Mouse (Mus musculus): ENCODE results near the gene Agpat4. TPM values are rescaled to one million over a fixed set of nuclear protein-coding genes. Genes with fewer than 3 reads are reported as not detected.

The Agpat4 gene
- total and polyA plus RNA-seq, 2 experiments from 2014 or later = 52.9 to 53.5 TPM

- peaks cover 14% of the 10 kb centered on the region; the same call in 1 of the 2 replicates for H3K36me3 ChIP-seq (ENCODE audit: insufficient read depth)
- TF ChIP-seq CTCF (IDR thresholded peaks at IDR 0.05; ENCODE audit: low read depth) = no peak
- no peak overlapping the region for H3K4me2 ChIP-seq (ENCODE audit: low read depth)
- no peaks in the 10 kb centered on the region for H3K9me3 ChIP-seq (ENCODE audit: low read length)
- H3K9ac ChIP-seq = no peak overlapping the region
- no peak for DNase-seq
- 90% methylated on average over 3 of the region's 3 CpGs for WGBS
- no peak overlapping the region for H3K27ac ChIP-seq (ENCODE audit: low read depth, low read length)
- no peak for ATAC-seq
- no peaks in the 10 kb centered on the region for H3K27me3 ChIP-seq (ENCODE audit: insufficient read depth, low read length)
- H3K4me3 ChIP-seq (ENCODE audit: low read depth, low read length) = no peak overlapping the region
- peaks cover 18% of the 10 kb centered on the region for H3K4me1 ChIP-seq (ENCODE audit: insufficient read depth)
Measured at GRCm38 (mm10) chr17:12123168-12123567, 4.7 kb downstream of the Agpat4 start.

- TF ChIP-seq CTCF (IDR thresholded peaks at IDR 0.05; ENCODE audit: low read depth) = no peak
- H3K36me3 ChIP-seq (ENCODE audit: insufficient read depth) = peaks cover 19% of the 10 kb centered on the region
- H3K9ac ChIP-seq = no peak overlapping the region
- DNase-seq = no peak
- H3K9me3 ChIP-seq (ENCODE audit: low read length) = no peaks in the 10 kb centered on the region
- H3K27ac ChIP-seq (ENCODE audit: low read depth, low read length) = no peak overlapping the region
- H3K27me3 ChIP-seq (ENCODE audit: insufficient read depth, low read length) = no peaks in the 10 kb centered on the region
- no peak for ATAC-seq
- H3K4me1 ChIP-seq (ENCODE audit: insufficient read depth) = no peaks in the 10 kb centered on the region
- no peak overlapping the region for H3K4me3 ChIP-seq (ENCODE audit: low read depth, low read length)
- whole genome bisulfite sequencing = 85% methylated on average over 4 of the region's 4 CpGs
- no peak overlapping the region for H3K4me2 ChIP-seq (ENCODE audit: low read depth)
Measured at GRCm38 (mm10) chr17:12127056-12127455, 8.6 kb downstream of the Agpat4 start.

- WGBS = 87% methylated on average over 2 of the region's 2 CpGs
- H3K4me2 ChIP-seq (ENCODE audit: low read depth) = no peak overlapping the region
- peaks cover 19% of the 10 kb centered on the region for H3K36me3 ChIP-seq (ENCODE audit: insufficient read depth)
- ATAC-seq (no peak), DNase-seq (no peak)
- no peaks in the 10 kb centered on the region for H3K4me1 ChIP-seq (ENCODE audit: insufficient read depth)
- H3K9me3 ChIP-seq (ENCODE audit: low read length) = no peaks in the 10 kb centered on the region
- H3K4me3 ChIP-seq (ENCODE audit: low read depth, low read length) = no peak overlapping the region
- H3K27me3 ChIP-seq (ENCODE audit: insufficient read depth, low read length) = no peaks in the 10 kb centered on the region
- TF ChIP-seq CTCF (IDR thresholded peaks at IDR 0.05; ENCODE audit: low read depth) = no peak
- H3K9ac ChIP-seq = no peak overlapping the region
- no peak overlapping the region for H3K27ac ChIP-seq (ENCODE audit: low read depth, low read length)
Measured at GRCm38 (mm10) chr17:12128976-12129375, 10.5 kb downstream of the Agpat4 start.

GRCm38 (mm10) chr17:12131171-12131570, 12.7 kb downstream of the Agpat4 start:
- DNase-seq (no peak), ATAC-seq (no peak)
- Histone ChIP-seq H3K27me3 (ENCODE audit: insufficient read depth, low read length) (no peaks in the 10 kb centered on the region), H3K36me3 (ENCODE audit: insufficient read depth) (peaks cover 8% of the 10 kb centered on the region; the same call in 1 of the 2 replicates), H3K9ac (no peak overlapping the region), H3K4me2 (ENCODE audit: low read depth) (no peak overlapping the region), H3K9me3 (ENCODE audit: low read length) (no peaks in the 10 kb centered on the region), H3K4me3 (ENCODE audit: low read depth, low read length) (no peak overlapping the region), H3K4me1 (ENCODE audit: insufficient read depth) (no peaks in the 10 kb centered on the region), H3K27ac (ENCODE audit: low read depth, low read length) (no peak overlapping the region)
- 78% methylated on average over 5 of the region's 5 CpGs for WGBS
- TF ChIP-seq CTCF (IDR thresholded peaks at IDR 0.05; ENCODE audit: low read depth) = no peak

- H3K36me3 ChIP-seq (ENCODE audit: insufficient read depth) = peaks cover 8% of the 10 kb centered on the region; the same call in 1 of the 2 replicates
- no peak overlapping the region for H3K9ac ChIP-seq
- TF ChIP-seq CTCF (IDR thresholded peaks at IDR 0.05; ENCODE audit: low read depth) = no peak
- H3K4me3 ChIP-seq (ENCODE audit: low read depth, low read length) = no peak overlapping the region
- H3K9me3 ChIP-seq (ENCODE audit: low read length) = no peaks in the 10 kb centered on the region
- DNase-seq (no peak), ATAC-seq (no peak)
- no peak overlapping the region for H3K4me2 ChIP-seq (ENCODE audit: low read depth)
- no peaks in the 10 kb centered on the region for H3K27me3 ChIP-seq (ENCODE audit: insufficient read depth, low read length)
- no peak overlapping the region for H3K27ac ChIP-seq (ENCODE audit: low read depth, low read length)
- H3K4me1 ChIP-seq (ENCODE audit: insufficient read depth) = no peaks in the 10 kb centered on the region
- 91% methylated on average over 7 of the region's 7 CpGs for WGBS
Measured at GRCm38 (mm10) chr17:12131581-12131980, 13.1 kb downstream of the Agpat4 start.

GRCm38 (mm10) chr17:12132904-12133303, 14.4 kb downstream of the Agpat4 start:
- WGBS = 97% methylated on average over 3 of the region's 3 CpGs
- no peak for DNase-seq
- Histone ChIP-seq H3K9me3 (ENCODE audit: low read length) (no peaks in the 10 kb centered on the region), H3K4me3 (ENCODE audit: low read depth, low read length) (no peak overlapping the region), H3K4me1 (ENCODE audit: insufficient read depth) (no peaks in the 10 kb centered on the region), H3K4me2 (ENCODE audit: low read depth) (no peak overlapping the region), H3K27me3 (ENCODE audit: insufficient read depth, low read length) (no peaks in the 10 kb centered on the region), H3K27ac (ENCODE audit: low read depth, low read length) (no peak overlapping the region), H3K36me3 (ENCODE audit: insufficient read depth) (peaks cover 5% of the 10 kb centered on the region; the same call in 1 of the 2 replicates), H3K9ac (no peak overlapping the region)
- ATAC-seq = no peak
- no peak for TF ChIP-seq CTCF (IDR thresholded peaks at IDR 0.05; ENCODE audit: low read depth)

- H3K27ac ChIP-seq (ENCODE audit: low read depth, low read length) = no peak overlapping the region
- no peaks in the 10 kb centered on the region for H3K27me3 ChIP-seq (ENCODE audit: insufficient read depth, low read length)
- H3K9ac ChIP-seq = no peak overlapping the region
- peaks cover 5% of the 10 kb centered on the region; the same call in 1 of the 2 replicates for H3K36me3 ChIP-seq (ENCODE audit: insufficient read depth)
- no peak for ATAC-seq
- no peaks in the 10 kb centered on the region for H3K4me1 ChIP-seq (ENCODE audit: insufficient read depth)
- DNase-seq = peak; percentile 17
- no peak overlapping the region for H3K4me2 ChIP-seq (ENCODE audit: low read depth)
- no peak overlapping the region for H3K4me3 ChIP-seq (ENCODE audit: low read depth, low read length)
- H3K9me3 ChIP-seq (ENCODE audit: low read length) = no peaks in the 10 kb centered on the region
- TF ChIP-seq CTCF (IDR thresholded peaks at IDR 0.05; ENCODE audit: low read depth) = no peak
- 65% methylated on average over 8 of the region's 8 CpGs for WGBS
Measured at GRCm38 (mm10) chr17:12133985-12134384, 15.5 kb downstream of the Agpat4 start.
